Mouse (Mus musculus): ENCODE measurements around the gene Gpr82.

Gene Gpr82

DNA sequence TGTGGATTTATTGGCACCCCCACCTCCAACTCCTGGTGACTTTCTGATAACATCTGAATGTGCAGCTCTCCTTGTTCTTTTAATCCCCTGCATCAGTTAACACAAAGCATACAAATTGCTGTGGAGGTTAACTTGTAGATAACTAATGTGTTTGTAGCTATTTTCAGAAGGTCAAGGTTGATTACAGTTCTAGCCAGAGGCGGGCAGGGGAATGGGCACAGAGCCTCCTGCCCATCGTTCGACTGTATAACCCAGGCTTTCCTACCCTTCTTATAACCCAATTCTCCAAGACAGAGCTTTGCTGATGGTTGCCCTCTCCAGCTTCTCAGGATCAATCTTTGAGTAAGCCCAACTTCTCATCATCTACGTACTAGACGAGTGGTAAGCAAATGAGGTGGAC, at the start of gene Gpr82:
Gene Gpr82, plus strand, starts transcription at position 301 of the 400 bp plus-strand sequence.
- DNase-seq (ENCODE audit: low spot score), result no peak

DNA sequence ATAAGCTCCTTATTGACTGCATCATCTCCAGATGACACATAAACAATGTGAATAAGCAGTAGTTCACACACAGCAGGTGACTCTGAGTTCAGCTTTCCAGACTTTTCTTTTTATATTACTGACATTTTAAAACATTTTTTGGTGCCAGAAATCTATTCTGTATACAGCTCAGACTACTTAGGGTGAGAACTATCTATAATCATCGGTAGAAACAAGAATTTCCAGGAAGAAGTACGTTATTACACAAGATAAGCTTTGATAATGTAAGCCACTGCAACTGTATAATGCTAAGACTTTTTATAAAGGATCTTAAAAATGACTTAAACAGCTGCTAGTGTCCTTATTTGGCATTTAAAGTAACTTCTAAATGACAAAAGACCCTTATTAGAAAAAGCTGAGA, 49.0 kb upstream of the Gpr82 start:
- DNase-seq (ENCODE audit: low spot score), result no peak

DNA sequence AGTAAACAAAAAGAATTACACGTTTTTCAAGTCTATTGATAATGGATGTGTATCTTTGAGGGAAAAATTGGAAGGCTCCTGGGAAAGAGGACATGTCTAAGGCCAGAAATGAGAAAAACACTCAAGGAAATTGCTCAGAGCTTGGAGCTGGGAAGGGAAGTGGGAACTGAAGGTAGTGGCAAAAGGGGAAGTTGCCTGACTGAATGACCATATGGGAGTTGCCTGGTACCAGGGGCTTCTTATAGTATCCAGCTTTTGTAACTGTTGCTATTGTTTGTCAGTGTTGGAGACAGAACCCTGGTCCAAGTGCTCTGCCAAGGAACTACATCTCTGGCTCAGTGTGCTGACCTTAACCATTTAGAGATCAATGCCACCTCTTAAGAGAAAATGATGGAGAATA, 44.4 kb upstream of the Gpr82 start:
- no peak for DNase-seq (ENCODE audit: low spot score)

DNA sequence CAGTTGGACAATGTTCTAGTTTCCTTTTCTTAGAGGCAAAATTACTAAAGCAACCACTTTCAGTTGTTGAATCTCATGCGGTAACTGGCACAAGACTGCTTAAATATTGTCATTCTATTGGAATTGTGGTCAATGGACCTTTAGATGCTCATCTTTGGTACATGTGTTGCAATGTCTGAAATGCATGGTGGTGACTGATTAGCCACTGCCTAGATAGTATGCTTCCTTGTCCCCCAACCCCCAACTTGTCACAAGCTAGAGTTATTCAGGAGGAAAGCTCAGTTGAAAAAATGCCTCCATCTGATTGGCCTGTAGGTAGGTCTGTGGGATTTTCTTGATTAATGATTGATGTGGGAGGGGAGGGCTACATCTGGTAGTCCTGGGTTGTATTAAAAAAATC, 43.9 kb upstream of the Gpr82 start:
- DNase-seq (ENCODE audit: low spot score), result no peak

DNA sequence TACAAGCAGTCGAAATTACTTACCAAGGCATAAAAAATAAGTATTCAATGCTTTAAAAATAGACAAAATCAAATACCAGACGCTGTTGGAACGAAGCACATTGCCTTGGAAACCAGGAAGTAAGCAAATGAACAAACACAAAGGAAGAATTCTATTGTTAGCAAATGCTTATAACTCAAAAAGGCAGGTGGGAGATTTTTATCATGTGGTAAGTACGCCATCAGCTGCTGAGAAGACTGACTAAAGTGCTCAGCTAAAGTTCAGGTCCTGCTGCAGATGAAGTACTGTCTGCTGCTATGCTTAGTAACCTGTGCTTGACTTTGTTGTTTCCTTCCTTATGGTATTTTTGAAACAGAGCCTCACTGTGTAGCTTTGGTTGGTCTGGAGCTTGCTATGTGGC, 42.7 kb upstream of the Gpr82 start:
- DNase-seq (ENCODE audit: low spot score), result peak; percentile 18

DNA sequence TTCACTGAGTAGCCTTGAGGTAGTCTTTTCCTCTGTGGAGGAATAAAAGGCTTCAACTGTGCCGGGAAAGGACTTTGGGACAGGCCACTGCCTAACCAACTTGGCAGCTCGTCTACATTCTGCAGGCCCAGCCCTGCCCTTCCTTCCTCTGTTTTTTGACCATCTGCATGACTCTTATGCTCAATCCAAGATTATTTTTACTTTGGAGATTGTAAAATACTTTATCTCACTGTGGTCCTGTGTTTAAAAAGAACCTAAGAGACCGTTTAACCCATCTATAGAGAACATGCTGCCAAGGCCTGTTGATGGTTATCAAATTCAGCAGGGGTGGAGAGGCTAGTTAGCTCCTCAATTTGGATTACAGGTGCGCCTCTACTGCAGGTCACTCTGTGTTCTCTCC, 39.7 kb upstream of the Gpr82 start:
- DNase-seq (ENCODE audit: low spot score), result no peak

DNA sequence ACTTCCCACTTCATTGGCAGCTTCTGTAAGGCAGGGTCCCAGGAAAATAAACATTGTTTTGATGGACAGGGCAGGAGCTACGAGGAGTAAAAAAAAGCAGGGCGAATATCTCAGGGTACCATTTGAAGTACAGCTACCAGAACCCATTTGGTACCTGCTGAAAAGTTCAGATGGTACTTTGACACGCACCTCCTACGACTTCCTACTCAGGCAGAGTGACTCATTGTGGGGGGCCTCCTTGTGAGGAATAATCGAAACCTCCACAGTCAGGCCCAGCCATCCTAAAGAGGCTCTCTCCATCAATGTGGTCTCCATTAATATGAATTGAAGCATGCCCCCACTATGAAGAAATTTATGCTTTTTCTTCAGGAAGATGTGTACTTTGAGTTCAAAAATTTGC, 38.5 kb upstream of the Gpr82 start:
- DNase-seq (ENCODE audit: low spot score), result no peak

DNA sequence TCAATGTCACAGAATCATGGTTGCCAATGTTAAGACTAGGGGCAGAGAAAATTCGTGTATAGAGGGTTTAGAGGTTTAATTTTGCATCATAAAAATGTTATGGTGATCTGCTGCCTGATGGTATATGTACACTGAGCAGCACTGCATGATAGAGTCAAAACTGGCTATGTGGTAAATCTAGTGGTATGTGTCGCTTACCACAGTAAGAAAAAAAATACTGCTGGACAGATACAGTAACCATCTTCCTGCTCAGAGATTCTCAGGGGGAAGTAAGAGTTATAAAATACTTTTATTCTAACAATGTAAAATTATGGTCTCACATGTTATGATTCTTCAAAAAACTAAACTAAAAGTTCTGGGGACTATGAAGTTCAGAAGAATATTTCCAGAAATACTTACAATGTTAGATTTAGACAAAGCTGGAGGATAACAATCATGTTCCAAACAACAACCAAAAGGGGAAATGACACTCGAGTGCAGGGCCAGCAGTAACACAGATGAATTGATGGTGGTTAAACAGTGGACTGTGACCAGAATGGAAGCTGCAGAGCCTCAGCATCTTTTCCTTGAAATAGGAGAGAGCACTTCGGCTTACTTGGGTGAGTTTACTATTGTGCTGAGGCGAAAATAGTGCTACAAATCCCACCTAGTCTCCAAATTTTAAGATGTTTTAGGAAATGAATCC, 29.4 kb upstream of the Gpr82 start, which contains the start of gene Gpr34:
Gene Gpr34, plus strand, starts transcription at position 491 of the 685 bp plus-strand sequence.
- DNase-seq (ENCODE audit: low spot score), result no peak

DNA sequence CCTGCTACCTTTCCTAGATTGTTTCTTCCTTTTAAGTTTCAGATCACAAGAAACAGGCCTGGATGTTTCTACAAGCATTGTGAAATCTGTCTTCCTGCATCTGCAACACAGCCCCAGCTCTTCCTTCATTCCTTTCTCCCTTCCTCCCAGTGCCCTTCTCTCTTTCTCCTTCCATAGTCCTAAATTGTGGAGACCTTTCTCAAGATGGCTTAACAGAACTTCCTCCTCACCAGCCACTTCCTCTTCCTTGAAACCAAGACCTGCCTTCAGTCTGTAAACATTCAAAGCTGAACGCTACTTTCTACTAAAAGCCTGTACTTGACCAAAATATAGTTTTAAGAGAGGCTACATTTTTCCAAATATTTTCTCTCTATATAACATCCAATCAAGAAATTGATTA, 24.8 kb upstream of the Gpr82 start:
- no peak for DNase-seq (ENCODE audit: low spot score)

DNA sequence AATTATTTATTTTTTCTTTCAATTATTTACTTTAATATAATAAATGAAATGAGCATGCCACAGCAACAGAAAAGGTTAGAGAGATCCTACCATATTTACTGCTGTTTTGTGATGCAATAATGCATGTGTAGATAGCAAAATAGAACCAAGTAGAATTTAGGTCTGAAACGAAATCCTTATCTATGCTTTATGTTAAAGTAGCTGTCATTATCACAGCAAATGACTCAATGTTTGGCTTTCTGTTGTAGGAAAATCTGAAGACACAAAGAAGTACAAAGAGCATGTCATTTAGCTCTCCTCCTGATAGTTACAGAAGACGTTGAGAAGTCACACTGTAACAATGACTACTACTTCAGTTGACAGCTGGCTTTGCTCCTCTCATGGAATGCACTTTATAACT, 22.3 kb upstream of the Gpr82 start:
- DNase-seq (ENCODE audit: low spot score), result no peak

DNA sequence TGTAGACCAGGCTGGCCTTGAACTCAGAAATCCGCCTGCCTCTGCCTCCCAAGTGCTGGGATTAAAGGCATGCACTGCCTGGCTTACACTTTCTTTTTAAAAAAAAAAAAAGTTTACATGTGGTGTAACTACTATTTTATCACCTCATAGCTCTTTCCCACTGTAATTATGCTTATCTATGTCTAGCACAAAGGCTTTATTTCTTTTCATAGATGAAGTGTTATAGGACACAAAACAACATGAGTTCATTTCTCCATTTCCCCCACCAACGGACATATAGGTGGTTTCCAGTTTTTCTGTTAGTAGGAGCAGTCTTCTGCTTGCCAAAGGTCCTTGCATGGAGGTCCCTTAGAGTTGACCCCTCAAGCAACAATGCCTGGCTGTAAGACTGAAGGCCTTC, 9.3 kb upstream of the Gpr82 start:
- no peak for DNase-seq (ENCODE audit: low spot score)

DNA sequence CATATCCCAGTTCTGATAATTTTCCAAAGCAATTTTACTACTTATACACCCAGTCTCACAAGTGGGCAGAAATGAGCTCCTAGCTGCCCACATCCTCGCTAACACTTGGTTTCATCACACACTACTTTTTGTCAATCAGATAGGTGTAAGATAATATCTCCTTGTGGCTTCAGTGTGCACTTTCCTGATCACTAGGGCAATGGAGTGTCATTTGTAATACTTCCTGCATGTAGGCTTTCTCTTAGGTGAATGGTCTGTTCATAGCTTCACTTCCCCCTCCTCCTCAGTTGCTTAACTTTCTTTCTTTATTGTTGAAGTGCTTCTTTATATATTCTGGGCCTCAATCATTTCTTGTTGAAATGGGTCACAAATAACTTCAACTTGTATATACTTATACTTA, 8.9 kb upstream of the Gpr82 start:
- no peak for DNase-seq (ENCODE audit: low spot score)

DNA sequence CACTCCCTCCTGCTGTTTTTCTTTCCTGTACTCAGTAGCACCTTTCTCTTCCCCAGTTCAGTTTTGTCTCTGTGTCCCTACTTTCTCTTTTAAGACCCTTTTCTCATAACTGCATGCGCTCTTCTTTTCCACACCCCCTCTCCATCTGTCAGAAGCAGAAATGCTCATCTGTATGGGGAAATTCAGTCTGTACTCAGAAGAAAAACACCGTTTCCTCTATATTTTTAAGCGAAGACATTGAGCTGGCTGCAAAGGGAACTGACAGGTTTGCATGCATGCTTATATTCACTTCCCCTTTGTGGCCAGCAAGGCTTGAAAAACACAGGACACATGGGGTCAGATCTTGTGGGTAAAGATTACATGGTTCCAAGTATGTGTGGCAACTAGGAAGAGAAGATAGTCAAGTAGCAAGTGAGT, 6.2 kb upstream of the Gpr82 start:
- DNase-seq (ENCODE audit: low spot score), result peak; percentile 21

DNA sequence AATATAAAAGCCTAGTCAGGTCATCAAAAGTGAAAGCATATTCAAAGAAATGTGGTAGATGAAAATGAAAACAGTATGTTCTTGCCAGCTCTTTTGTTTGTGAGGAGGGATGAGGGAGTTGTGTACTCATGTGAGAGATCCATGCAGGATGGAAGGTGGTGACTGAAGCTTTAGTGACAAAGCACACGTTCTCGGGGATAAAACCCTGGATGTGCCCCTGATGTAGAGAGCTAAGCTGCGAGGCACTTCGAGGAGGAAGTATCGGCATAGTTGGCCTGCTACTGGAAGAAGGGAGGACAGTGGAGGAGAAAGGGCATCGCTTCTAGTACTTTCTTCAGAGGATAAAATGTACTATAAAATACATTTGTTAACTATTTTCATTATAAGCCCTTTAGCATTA, 5.3 kb upstream of the Gpr82 start:
- DNase-seq (ENCODE audit: low spot score), result no peak

DNA sequence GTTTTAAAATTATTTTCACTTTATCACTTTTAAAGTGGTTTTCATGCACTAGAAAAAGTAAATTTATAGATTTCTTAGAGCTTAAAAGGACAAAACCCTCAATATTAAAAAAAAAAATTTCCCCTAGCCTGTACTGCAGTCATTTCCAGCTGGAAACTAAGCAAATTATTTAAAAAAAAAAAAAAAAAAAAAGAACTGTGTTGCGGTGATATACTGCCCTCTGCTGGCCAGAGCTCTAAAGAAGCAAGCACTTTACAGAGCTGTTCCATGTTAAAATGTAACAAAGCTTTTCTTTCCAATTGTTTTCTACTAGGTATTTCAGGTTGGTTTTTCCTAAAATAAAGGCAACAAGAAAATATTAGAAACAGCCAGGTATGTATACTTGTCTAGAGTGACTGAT, 4.4 kb upstream of the Gpr82 start:
- peak; percentile 54 for DNase-seq (ENCODE audit: low spot score)

DNA sequence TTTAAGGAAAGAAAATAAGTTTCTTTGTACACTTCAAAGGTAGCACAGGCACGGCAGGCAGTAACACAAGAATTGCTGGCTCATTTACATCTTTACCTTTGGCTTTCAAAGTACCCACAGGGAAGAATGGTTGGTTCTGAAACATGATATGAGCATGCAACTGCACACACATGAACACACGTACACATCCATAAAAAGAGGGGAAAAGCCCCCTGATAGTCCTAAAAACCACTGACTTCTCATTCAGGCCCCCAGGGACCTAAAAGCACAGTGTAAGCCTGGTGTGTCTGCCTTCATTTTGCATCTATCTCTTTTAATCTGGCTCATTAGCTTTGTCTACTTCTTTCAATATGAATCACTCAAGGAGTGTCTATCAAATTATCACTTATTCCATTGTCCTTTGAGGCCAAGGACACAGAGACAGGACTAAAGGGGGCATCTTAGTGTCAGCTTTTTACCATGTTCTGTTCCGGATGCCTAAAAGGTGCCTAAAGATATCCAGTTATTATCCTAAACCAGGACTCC, 2.5 kb upstream of the Gpr82 start:
- DNase-seq (ENCODE audit: low spot score), result no peak

DNA sequence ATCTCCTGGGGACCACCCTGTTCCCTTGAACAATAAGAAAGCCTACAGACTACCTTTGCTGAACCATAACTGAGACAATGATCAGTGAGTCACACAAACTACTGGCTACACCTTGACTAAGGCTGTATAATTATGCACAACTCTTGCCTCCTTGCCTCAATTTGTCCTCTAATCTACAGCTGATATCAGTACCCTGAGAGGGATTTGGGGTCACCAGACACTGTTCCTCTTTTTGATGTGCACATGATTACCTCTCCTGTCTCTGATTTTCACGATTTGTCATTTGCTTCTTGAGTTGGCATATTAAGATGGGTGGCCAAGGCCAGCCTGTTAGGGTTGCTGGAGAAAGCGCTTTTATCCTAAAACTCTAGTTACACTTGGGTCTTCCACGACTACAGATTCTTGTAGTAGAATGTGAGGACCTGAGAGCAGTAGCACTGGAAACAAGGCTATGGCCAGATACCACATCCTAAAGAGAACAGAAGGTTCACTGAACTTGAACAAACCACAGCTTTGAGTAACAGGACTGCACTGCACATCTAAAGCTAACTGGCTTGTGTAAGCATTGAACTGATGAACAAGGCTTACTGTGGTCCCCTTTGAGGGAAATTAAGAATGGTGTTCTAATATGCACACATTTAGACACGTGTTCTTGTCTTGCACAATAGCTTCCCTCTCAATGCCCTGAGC, 1.8 kb upstream of the Gpr82 start:
- DNase-seq (ENCODE audit: low spot score), result no peak

DNA sequence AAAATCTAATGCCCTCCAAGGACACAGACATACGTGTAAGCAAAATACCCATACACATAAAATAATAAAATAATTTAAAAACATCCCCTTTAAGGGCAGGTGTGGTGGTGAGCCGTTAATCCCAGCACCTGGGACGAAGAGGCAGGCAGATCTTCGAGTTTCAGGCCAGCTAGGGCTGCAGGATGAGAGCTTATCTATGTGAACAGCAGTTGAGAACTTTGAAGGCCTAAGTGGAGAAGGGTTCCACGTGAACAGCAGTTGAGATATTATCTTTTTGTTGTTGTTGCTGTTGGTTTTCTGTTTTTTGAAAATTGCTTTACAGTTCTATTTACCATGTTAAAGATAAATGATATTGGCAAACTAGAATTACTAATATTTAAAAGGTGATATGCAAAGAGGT, 7.7 kb downstream of the Gpr82 start:
- DNase-seq (ENCODE audit: low spot score), result no peak

DNA sequence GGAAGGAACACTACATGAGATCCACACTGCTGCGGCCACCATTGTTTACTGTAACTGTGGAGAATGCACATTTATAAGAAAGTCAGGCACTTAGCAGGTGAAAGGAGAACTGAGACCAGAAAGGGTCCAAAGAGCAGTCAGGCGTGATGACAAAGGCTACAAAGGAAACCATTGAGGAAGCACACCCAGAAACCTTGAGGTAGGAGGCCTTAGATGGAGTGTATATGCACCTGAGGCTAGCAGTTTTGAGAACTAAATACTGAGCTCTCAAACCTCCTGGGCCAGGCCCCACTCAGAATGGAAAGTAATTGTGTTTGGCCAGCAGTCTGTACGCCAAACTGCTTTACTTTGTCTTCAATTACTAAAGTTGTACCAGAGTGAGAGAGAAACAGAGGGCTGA, 9.2 kb downstream of the Gpr82 start:
- no peak for DNase-seq (ENCODE audit: low spot score)

DNA sequence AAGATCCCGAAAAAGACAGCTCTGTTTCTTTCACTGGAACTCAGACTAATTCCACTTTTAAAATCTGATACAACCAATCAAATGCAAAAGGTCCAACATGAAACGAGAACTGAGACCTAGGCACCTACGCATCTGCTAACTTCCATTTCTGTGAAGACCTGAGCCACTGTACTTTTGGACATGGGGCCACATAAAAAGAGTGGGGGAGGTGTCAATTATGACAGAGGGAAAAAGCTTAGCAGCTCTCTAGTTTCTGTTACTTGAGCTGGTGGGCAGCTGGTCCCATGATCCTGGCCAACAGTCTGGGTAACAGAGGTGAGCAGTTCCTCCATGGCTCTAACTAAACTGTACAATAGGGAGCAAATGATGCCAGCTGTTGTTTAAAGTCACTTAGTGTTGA, 11.8 kb downstream of the Gpr82 start:
- no peak for DNase-seq (ENCODE audit: low spot score)

DNA sequence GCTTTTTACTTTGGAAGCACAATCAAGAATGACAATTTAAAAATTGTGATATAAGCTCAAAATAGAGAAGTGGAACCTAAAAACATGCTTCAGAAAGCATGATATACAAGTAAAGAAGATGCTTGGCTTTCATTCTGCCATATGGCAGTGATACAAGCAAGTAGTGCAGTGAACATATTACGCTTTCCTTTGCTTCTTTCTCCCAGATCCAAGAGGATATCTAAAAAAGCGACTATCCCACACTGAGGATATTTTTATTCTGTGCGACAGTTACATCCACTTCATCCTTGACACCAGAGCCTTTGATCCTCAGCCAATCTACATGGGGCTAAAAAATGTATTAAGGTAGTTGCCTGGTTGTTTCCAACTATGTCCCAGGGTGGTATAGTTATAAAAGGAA, 20.6 kb downstream of the Gpr82 start:
- DNase-seq (ENCODE audit: low spot score), result no peak

DNA sequence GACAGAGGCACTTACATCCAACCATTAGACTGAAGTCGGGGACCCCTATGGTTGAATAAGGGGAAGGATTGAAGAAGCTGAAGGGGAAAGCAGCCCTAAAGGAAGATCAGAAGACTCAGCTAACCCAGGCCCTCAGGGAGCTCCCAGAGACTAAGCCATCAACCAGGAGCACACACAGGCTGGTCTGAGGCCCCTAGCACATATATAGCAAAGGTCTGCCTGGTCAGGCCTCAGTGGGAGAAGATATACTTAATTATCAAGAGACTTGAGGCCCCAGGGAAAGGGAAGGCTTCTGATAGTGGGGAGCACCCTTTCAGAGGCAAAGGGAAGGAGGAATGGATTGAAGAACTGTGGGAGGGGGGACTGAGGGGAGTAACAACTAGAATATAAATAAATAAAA, 25.4 kb downstream of the Gpr82 start:
- DNase-seq (ENCODE audit: low spot score), result no peak

DNA sequence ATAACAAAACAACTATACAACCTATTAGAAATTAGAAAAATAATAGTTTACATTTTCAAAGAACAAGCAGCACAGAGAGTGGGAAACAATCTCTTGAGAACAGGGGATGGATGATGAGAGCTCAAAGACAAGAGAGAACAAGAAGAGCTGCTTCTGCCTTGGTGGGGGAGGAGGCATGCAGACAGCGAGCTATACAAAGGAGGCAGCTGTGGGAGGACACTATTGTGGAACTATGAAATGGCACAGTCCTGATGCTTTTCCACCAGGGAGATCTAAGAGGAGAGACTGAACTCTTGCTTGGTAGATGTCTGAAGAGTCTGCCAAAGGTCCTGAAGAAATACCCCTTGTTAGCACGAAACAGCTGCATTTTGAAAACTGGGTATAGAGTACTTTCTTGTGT, 27.2 kb downstream of the Gpr82 start:
- DNase-seq (ENCODE audit: low spot score), result no peak

DNA sequence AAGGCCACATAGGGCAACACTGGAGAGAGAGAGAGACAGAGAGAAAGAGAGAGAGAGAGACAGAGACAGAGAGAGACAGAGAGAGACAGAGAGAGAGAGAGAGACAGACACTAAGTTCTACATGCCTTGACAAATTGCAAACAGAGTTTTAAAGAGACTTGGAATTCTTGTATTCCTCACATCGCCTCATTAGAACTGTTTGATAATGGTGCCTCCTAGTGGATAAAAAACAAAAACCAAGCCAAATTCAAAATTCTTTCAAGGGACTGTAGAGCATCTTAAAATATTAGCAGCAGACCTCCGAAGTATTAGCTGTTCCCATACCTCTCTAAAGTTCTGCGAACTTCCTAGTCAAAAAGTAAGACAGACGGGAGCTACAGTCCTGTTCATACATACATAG, 30.7 kb downstream of the Gpr82 start:
- no peak for DNase-seq (ENCODE audit: low spot score)
